Mouse (Mus musculus): Measurements from ENCODE around the gene Alppl2.
A peak's percentile ranks its signal among the peaks of the same experiment; 100 is the strongest.

The Alppl2 gene

GRCm38 (mm10) chr1:87050072-87050471 lies 39.7 kb downstream of the Alppl2 start:
- DNase-seq (ENCODE audit: low spot score): no peak

GRCm38 (mm10) chr1:87041814-87042438 lies 47.8 kb downstream of the Alppl2 start:
- peak; percentile 77 for DNase-seq (ENCODE audit: low spot score)

- DNase-seq (ENCODE audit: low spot score): peak; percentile 78
Measured at GRCm38 (mm10) chr1:87041119-87041518, 48.6 kb downstream of the Alppl2 start.

- DNase-seq (ENCODE audit: low spot score): no peak
Measured at GRCm38 (mm10) chr1:87038477-87039070, 51.2 kb downstream of the Alppl2 start.
